Mouse (Mus musculus) right cerebral cortex, postnatal 10 days (tissue): ENCODE data around the gene Ppp2r2d.

Source experiments
- DNase-seq, 2 experiments: peaks; one replicate each; pipeline ENCODE4 v3.0.0; 2021; ENCODE audit warnings: low spot score in 2 of 2

The Ppp2r2d gene

GRCm38 (mm10) chr7:138923756-138924425 is 78.0 kb downstream of the Ppp2r2d start:
- DNase-seq: no peak

GRCm38 (mm10) chr7:138928456-138928855 is 82.6 kb downstream of the Ppp2r2d start:
- no peak for DNase-seq
